Mouse (Mus musculus) CD4-positive, CD25-positive, alpha-beta regulatory T cell, adult 9 weeks (primary cell): ENCODE results near the gene Tmem161b. TPM values are rescaled to one million over a fixed set of nuclear protein-coding genes. Genes with fewer than 3 reads are reported as not detected.

Experiments
- polyA plus RNA-seq: library from polyadenylated mRNA; unstranded; fragments of 100-300 nt; shearing (Covaris generic); gene quantifications from one replicate; pipeline ENCODE4 v1.2.1, GENCODE M21; 2017

Tmem161b gene
- 26.7 TPM for polyA plus RNA-seq

GRCm38 (mm10) chr13:84221820-84222681 lies at the start of gene Tmem161b:
Tmem161b (plus strand) TSS chr13:84222296.

